Mouse (Mus musculus) urinary bladder, adult 18-20 months (tissue): ENCODE results near the gene Gfy.

Experiments used
- DNase-seq, 2 experiments: peaks; one replicate each; pipeline ENCODE4 v3.0.0; 2022; ENCODE audit warnings: low spot score in 2 of 2, mixed read lengths in 2 of 2

The Gfy gene

GRCm38 (mm10) chr7:45149545-45149944, 29.8 kb downstream of the Gfy start:
- DNase-seq: no peak

- no peak for DNase-seq
Observed at GRCm38 (mm10) chr7:45148534-45149098, 30.8 kb downstream of the Gfy start.

- DNase-seq: no peak
Observed at GRCm38 (mm10) chr7:45147899-45148298, 31.5 kb downstream of the Gfy start.

DNA sequence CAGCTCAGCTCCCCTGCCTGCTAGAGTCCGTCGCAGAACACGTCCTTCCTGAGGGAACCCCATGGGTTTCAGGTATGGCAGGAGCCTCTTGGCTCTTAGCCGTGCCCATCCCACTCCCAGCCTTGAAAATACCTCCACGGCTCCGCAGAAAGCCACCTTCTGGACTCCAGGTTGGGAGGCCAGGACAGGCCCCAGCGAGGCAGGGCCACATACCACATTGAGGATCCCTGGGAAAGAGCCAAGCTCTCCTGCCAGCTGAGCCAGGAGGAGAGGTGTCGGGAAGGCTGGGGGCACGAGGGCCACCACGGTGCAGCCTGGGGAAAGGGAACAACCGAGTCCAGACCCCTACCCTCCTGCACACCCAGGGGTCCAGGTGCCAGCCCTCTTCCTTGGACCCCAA, 32.1 kb downstream of the Gfy start:
- DNase-seq: no peak

GRCm38 (mm10) chr7:45145460-45145859, 33.9 kb downstream of the Gfy start:
- no peak for DNase-seq

DNA sequence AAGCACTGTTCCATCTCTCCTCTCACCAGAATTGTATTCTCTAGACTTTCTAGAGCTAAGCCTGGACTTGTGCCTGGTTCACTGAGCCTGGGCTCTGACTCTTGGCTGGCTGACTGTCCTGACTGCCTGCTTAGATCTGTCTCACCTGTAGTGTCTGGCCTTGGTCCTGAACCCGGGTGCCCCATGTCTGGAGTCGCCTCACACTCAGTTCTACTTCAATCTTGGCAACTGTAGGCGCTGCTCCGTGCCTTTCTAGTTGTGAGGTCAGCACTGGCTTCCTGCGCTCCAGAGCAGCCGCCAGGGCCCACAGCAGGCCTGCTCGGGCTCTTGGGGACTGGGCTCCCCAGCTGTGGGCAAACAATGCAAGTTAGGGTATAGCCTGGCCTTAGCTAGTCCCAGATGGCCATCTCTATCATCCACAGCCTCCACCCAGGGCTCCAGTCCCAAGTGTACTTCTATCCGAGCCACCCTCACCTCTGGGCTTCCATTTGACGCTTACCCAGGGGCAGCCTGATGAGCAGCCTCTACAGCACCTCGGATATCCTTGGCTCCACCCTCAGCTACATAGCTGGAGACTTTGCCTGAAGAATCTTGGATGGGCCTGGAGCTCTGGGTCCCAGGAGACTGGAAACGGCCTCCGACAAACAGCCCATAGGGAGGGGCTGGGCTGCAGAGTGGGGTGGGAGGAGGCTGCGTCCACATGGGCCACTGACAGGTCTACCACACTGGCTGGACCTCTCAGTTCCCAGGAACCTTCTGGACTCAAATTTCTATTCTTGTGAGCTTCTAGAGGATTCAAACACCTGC, 34.8 kb downstream of the Gfy start:
- DNase-seq: no peak

GRCm38 (mm10) chr7:45141914-45142313, 37.5 kb downstream of the Gfy start:
- no peak for DNase-seq

GRCm38 (mm10) chr7:45141319-45141718, 38.0 kb downstream of the Gfy start:
- DNase-seq: no peak

- DNase-seq: no peak
Observed at GRCm38 (mm10) chr7:45139904-45140723, 39.3 kb downstream of the Gfy start.

DNA sequence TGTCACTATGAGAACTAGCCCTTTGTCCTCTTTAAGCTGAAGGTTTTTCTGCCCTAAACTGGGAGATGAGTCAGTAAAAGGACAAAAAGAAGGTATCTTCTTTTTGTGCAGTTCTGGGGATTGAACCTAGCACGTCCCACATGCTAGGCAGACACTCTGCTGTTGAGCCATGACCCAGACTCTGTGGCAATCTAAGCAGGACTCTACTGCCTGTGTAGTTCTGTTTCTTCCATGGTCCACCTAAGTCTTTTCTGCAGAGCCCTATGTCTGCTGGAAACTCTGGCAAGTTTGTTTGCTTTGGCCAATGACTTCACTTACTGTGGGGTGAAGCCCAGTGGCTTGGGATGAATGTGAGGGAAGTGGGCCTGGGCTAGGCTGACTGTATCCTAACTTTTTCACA, 41.0 kb downstream of the Gfy start:
- DNase-seq: no peak

DNA sequence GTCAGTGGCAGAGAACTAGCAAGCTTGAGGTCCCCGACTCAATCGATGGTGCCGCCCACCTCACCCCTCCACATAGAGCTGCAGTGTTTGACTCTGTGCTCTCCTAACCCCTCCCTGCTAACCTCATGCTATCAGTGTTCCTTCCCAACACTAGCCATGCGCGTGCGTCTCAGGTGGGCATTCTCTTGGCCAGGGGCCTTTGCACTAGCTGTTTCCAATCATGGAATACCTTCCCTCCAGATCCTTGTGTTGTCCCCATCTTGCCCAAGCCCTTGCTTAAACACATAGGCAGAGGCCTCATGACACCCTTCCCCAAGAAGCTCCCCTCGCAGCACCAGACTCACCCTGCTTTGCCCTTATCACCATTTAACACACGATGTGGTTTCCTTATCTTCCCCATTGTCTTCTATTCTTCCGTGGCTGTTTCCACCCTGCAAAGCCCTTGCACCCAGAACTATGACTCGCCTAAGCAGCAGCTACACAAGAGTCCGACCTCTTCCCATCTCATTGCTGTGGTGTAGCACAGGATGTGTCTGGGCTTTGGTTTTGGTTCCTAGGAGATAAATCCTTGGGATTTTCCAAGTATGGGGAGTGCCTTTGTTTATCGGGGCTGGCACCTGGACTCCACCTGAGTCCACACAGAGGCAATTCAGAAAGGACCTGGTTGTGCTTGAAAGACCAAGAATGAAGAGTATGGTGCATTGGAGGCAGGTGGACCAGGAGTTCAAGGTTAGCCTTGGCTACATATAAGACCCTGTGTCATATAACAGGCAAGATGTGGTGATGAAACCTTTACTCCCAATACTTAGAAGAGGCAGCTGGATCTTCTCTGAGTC, 42.0 kb downstream of the Gfy start:
- no peak for DNase-seq

- DNase-seq: peak; percentile 90 to 91
Observed at GRCm38 (mm10) chr7:45135993-45136567, 43.3 kb downstream of the Gfy start, which contains the start of the genes Gm45713 and Flt3l. TSS of gene Gm45713 (minus strand) at chr7:45136231. TSS of gene Flt3l (minus strand) at chr7:45136432.

DNA sequence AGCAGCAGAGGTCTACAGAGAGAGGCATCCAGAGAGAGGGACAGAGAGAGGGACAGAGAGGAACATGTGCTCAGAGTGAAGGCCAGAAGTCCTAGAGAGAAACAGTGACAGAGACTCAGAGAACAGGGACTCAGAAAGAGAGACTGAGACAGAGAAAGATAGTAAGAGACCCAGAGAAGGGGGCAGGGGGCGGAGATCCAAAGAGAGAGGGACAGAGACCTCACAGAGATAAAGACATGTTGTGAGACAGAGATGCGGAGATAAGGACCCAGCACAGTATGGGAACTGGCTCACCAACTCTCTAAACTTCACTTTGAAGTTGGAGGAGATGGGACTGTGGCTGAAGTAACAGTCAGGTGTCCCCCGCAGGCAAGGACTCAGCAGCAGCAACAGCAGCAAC, 44.0 kb downstream of the Gfy start:
- DNase-seq: no peak

DNA sequence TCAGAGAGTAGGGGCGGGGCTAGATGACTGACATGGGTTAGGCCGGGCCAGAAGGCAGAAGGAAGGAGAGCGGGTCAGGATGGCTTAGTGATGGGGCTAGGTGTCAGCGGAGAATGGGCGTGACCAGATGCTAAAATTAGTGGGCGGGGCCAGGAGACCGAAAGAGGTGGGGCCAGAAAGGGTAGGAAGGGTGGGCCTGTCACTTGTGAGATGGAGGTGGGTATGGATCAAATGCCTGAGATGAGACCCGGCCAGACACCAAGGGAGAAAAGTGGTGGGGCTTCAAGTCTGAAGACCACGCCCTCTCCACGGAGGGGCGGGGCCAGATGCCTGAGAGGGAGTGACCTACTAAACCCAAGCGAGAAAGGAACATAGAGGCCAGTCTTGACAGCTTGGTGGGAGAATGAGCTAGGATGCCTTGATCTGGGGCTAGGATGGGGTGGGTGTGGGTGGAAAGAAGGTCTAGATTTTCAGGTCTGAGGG, 44.8 kb downstream of the Gfy start:
- DNase-seq: no peak

GRCm38 (mm10) chr7:45133446-45134159, 45.8 kb downstream of the Gfy start:
- no peak for DNase-seq

- DNase-seq: no peak
Observed at GRCm38 (mm10) chr7:45131850-45132249, 47.5 kb downstream of the Gfy start.

DNA sequence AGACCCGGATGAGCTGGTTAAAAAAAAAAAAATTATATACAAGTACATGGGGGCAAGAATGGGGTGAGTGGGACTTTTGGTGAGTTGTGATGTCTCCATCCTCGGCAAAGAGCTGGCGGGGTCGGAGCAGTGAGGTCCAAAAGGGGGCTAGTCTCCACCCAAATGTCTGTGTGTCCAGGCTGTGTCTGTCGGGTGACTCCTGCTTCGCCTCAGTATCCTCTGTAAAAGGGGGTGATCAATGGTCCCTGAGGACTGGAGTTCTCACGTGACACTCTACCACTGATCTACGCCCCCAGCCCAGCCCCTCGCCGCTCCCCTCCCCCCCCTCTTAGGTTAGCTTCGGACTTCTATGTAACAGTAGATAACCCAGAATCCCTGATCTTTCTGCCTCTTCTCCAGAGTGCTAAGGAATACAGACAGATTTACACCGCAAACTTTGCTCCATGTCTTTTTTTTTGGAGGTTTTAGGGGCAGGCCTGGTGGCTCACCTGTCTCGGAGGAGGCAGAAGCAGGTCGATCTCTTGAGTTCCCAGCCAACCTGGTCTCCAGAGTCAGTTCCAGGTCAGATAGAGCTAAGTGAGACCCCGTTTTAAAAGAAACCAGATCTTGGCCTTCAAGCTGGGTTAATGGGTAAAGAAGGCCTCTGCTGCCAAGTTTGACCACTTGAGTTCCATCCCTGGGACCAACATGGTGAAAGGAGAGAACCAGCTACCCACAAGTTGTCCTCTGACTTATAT, 49.4 kb downstream of the Gfy start:
- no peak for DNase-seq

DNA sequence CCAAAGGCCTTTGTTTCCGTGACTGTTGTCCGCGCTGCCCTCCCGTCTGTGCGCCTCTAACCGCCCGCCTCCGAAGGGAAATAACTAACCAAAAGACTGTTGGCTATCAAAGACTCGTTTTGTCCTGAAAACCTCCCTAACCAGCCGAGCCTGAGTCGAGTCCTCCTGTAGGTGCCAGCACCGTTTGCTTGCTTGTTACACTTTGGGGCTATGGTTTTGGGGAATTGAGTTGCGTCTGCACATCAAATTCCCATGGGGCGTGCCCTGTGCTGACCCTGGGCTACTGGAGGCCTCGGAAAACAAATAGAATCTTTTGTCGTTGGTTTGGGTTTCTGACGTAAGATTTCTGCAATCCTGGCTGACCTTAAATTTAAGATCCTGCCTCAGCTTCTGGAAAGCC, 50.1 kb downstream of the Gfy start:
- no peak for DNase-seq

GRCm38 (mm10) chr7:45128624-45129246, 50.6 kb downstream of the Gfy start, which contains the start of gene Rpl13a:
TSS of gene Rpl13a (minus strand) at chr7:45128761.
- peak; percentile 96 to 99 for DNase-seq
